Mouse (Mus musculus): ENCODE measurements around the gene Rrp1. TPM values are rescaled to one million over a fixed set of nuclear protein-coding genes. Genes with fewer than 3 reads are reported as not detected.
"Not testable (repeated sequence)": the region's sequence is repeated elsewhere in the genome, so short reads cannot be mapped to it uniquely, and the experiment has no call there.

Rrp1 gene
- polyA plus RNA-seq, 1 experiment from 2014 or later = 402 TPM

DNA sequence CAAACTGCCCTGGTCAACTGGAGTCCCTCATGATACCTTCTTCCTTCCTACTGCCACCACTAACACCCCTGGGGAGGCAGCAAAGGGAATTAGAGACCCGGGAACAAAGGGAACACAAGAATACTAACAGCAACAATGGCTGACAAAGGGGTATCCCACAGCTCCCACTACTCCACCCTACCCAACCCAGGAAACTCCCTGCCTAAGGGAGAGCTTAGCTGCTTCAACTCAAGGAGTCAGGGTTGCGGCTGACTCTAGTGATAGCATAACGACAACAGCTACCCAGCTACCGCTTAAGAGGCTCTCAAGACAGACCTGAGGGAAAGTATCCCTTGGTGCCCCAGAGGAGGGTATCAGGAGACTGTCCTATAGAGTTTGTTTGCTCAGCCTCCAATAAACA is 45.3 kb downstream of the Rrp1 start:
- no peak overlapping the region for H3K4me2 ChIP-seq
- H3K9me3 ChIP-seq = no peaks in the 10 kb centered on the region
- no peak for ATAC-seq (ENCODE audit: low FRiP score, low read depth)
- WGBS = 50% methylated on average over 4 of the region's 4 CpGs
- H3K27me3 ChIP-seq = no peaks in the 10 kb centered on the region
- H3K36me3 ChIP-seq = no peaks in the 10 kb centered on the region
- no peak overlapping the region for H3K4me3 ChIP-seq
- H3K4me1 ChIP-seq (replicated peaks) = no peaks in the 10 kb centered on the region
- H3K9ac ChIP-seq = no peak overlapping the region
- H3K27ac ChIP-seq (replicated peaks) = no peak overlapping the region

DNA sequence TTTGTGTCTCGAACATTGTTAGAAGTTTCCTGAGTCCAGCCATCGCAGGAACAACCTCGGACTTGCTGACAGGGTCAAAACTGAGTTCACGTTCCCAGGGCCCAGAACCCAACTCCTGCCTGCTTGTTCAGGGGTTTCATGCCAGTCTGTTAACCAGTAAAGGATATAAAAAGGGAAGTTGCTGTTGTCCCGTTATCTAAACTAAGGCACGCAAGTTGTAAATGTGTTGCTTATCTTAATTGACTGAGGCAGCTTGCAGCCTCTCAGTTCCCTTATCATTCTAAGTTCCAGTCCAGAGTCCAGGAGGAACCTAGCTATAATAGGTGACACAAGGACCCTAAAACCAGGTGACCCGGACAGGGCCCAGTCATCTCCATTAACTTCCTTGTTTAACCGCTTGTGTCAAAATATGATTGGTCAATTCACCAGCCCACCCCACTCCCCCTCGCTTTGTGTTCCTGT is 46.0 kb downstream of the Rrp1 start:
- Histone ChIP-seq H3K9me3 (no peaks in the 10 kb centered on the region), H3K4me3 (no peak overlapping the region), H3K27me3 (no peaks in the 10 kb centered on the region), H3K4me2 (no peak overlapping the region), H3K27ac (replicated peaks) (no peak overlapping the region), H3K9ac (no peak overlapping the region), H3K4me1 (replicated peaks) (no peaks in the 10 kb centered on the region), H3K36me3 (no peaks in the 10 kb centered on the region)
- ATAC-seq (ENCODE audit: low FRiP score, low read depth) = no peak
- WGBS = 80% methylated on average over 9 of the region's 9 CpGs

DNA sequence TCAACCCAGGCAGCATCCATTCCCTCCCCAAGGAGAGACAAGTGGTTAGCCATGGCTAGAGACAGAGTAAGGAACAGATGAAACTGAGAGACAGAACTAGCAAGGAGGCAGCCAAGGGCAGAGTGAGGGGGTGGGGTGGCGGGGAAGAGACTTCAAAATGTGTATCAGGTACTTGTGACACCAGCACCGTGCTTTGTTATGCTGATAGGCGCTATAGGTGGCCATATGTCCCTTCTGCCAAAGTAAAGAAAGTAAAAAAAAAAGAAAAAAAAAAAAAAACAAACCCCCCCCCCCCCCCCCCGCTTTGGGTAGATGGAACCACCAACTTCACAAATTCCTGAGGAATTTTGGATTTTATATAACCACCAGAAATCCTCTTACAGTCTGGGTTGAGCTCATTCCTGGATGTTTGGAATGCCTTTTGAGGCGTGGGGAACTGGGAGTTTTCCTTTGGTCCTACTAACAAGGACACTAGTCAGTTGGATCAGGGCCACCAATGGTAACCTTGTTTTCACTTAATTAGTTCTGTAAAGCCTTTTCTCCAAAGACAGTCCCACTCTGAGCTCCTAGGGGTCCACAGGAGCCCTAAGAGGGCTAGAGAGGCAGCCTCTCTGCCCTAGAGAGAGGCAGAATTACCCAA is 46.5 kb downstream of the Rrp1 start:
- no peak overlapping the region for H3K9ac ChIP-seq
- no peaks in the 10 kb centered on the region for H3K4me1 ChIP-seq (replicated peaks)
- ATAC-seq (ENCODE audit: low FRiP score, low read depth) = no peak
- H3K4me3 ChIP-seq = no peak overlapping the region
- H3K9me3 ChIP-seq = no peaks in the 10 kb centered on the region
- no peak overlapping the region for H3K27ac ChIP-seq (replicated peaks)
- no peaks in the 10 kb centered on the region for H3K27me3 ChIP-seq
- H3K36me3 ChIP-seq = no peaks in the 10 kb centered on the region
- 51% methylated on average over 5 of the region's 5 CpGs for WGBS
- no peak overlapping the region for H3K4me2 ChIP-seq

DNA sequence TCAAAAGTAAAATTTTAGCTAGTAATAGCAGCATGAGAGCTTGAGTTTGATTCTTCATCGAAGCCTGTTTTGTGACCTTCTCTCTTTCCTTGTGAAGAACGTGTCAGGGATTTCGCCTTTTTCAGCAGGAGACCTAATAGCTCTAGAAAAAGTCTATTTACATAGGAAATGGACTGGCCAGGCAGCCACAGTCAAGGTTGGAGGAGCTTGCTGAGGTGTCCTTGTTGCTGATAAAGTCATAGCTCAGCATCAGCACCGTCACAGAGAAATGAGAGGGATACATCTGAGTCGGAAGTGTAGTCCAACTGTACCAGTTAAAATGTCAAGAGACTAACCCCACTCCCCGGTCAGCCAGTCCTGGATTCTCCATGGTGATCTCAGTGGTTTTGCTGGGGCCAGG is 47.3 kb downstream of the Rrp1 start:
- Histone ChIP-seq H3K27me3 (no peaks in the 10 kb centered on the region), H3K36me3 (no peaks in the 10 kb centered on the region), H3K4me1 (replicated peaks) (no peaks in the 10 kb centered on the region), H3K4me2 (no peak overlapping the region), H3K9ac (no peak overlapping the region), H3K9me3 (no peaks in the 10 kb centered on the region), H3K4me3 (no peak overlapping the region), H3K27ac (replicated peaks) (no peak overlapping the region)
- 84% methylated on average over 6 of the region's 6 CpGs for WGBS
- no peak for ATAC-seq (ENCODE audit: low FRiP score, low read depth)

DNA sequence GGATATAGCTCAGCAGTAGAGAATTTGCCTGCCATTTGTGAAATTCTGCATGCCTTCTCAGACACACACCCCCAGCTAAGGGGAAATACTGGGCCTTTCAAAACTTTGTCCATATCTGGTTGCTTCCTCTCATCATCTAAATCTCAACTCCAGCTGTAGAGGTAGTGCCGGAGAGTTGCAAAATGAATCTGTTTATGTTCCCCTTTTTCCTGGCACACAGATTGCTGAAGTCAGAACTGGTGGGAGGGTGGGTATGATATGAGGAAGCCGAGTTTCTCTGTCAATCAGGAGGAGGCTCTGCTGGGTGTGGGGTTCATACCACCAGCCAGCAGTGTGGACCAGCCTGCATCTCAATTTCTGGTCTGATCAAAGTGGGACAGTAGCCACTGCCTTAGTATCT is 48.7 kb downstream of the Rrp1 start:
- no peak for ATAC-seq (ENCODE audit: low FRiP score, low read depth)

GRCm38 (mm10) chr10:78363366-78363765 is 49.5 kb downstream of the Rrp1 start:
- no peak overlapping the region for H3K9ac ChIP-seq
- 88% methylated on average over 6 of the region's 6 CpGs for whole genome bisulfite sequencing
- H3K4me3 ChIP-seq = no peak overlapping the region
- no peak for ATAC-seq (ENCODE audit: low FRiP score, low read depth)
- no peaks in the 10 kb centered on the region for H3K36me3 ChIP-seq
- no peaks in the 10 kb centered on the region for H3K27me3 ChIP-seq
- H3K9me3 ChIP-seq = no peaks in the 10 kb centered on the region
- H3K4me1 ChIP-seq (replicated peaks) = no peaks in the 10 kb centered on the region
- no peak overlapping the region for H3K27ac ChIP-seq (replicated peaks)
- H3K4me2 ChIP-seq = no peak overlapping the region

More for the DNA sequence above, 48.7 kb downstream of the Rrp1 start:
- 84% methylated on average over 2 of the region's 2 CpGs for WGBS
- Histone ChIP-seq H3K9ac (no peak overlapping the region), H3K9me3 (no peaks in the 10 kb centered on the region), H3K4me2 (no peak overlapping the region), H3K4me1 (replicated peaks) (no peaks in the 10 kb centered on the region), H3K27ac (replicated peaks) (no peak overlapping the region), H3K27me3 (no peaks in the 10 kb centered on the region), H3K4me3 (no peak overlapping the region), H3K36me3 (no peaks in the 10 kb centered on the region)

DNA sequence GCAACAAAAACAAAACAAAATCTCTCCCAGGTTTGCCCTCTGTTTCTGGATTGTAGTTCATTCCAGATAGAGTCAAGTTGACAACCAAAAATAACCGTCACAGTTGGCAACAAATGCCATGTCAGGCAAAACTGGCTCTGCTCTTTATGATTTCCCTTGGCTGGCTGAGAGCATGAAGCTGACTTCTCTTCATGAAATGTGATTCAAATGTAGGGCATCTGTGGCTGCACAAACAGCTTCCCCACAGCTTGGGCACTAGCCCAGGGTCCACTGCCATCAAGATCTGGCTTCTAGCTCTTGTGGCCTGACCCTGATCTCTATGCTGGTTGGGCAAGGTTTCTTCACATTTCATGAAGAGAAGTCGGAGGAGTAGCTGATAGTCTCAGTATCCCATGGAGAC is 50.9 kb downstream of the Rrp1 start:
- Histone ChIP-seq H3K9me3 (no peaks in the 10 kb centered on the region), H3K9ac (no peak overlapping the region), H3K36me3 (no peaks in the 10 kb centered on the region), H3K4me1 (replicated peaks) (no peaks in the 10 kb centered on the region), H3K27ac (replicated peaks) (no peak overlapping the region), H3K27me3 (no peaks in the 10 kb centered on the region), H3K4me3 (no peak overlapping the region), H3K4me2 (no peak overlapping the region)
- WGBS = 82% methylated on average over 2 of the region's 2 CpGs
- ATAC-seq (ENCODE audit: low FRiP score, low read depth) = no peak

DNA sequence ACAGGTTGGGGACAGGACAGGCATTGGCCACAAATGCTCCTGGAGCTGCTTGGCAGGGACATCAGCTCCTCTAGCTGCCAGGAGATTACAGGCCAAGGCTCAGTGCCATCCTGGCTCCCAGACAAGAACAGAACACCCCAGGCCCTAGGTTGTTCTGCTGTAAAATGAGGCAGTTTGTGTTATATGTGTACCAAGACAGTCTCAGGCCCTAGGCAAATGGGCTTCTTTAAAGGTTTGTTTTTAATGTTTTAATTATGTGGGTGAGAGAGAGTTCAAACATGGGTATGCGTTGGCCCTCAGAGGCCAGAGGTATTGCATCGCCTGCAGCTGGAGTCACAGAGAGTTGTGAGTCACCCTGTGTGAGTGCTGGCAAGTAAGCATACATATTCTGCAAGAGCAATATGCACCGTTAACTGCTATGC is 52.5 kb downstream of the Rrp1 start:
- no peak overlapping the region for H3K4me3 ChIP-seq
- WGBS = 69% methylated on average over 3 of the region's 3 CpGs
- H3K4me2 ChIP-seq = no peak overlapping the region
- no peak overlapping the region for H3K27ac ChIP-seq (replicated peaks)
- H3K9ac ChIP-seq = no peak overlapping the region
- H3K9me3 ChIP-seq = no peaks in the 10 kb centered on the region
- no peaks in the 10 kb centered on the region for H3K27me3 ChIP-seq
- H3K36me3 ChIP-seq = no peaks in the 10 kb centered on the region
- H3K4me1 ChIP-seq (replicated peaks) = no peaks in the 10 kb centered on the region
- no peak for ATAC-seq (ENCODE audit: low FRiP score, low read depth)

- not testable (repeated sequence) for H3K36me3 ChIP-seq; H3K4me3 ChIP-seq; H3K4me2 ChIP-seq; H3K27ac ChIP-seq (replicated peaks); H3K9me3 ChIP-seq; ATAC-seq (ENCODE audit: low FRiP score, low read depth); H3K9ac ChIP-seq; H3K27me3 ChIP-seq; H3K4me1 ChIP-seq (replicated peaks)
- WGBS = 89% methylated on average over 3 of the region's 3 CpGs
These were observed 53.8 kb downstream of the Rrp1 start for GRCm38 (mm10) chr10:78358999-78359398.

GRCm38 (mm10) chr10:78358266-78358665 is 54.6 kb downstream of the Rrp1 start:
- WGBS = 87% methylated on average over 4 of the region's 4 CpGs
- Histone ChIP-seq H3K4me2 (no peak overlapping the region), H3K36me3 (no peaks in the 10 kb centered on the region), H3K27ac (replicated peaks) (no peak overlapping the region), H3K4me3 (no peak overlapping the region), H3K4me1 (replicated peaks) (no peaks in the 10 kb centered on the region), H3K9ac (no peak overlapping the region), H3K27me3 (no peaks in the 10 kb centered on the region), H3K9me3 (no peaks in the 10 kb centered on the region)
- ATAC-seq (ENCODE audit: low FRiP score, low read depth) = no peak

GRCm38 (mm10) chr10:78357742-78358141 is 55.1 kb downstream of the Rrp1 start:
- WGBS = 89% methylated on average over 5 of the region's 5 CpGs

GRCm38 (mm10) chr10:78355931-78356593 is 56.8 kb downstream of the Rrp1 start:
- no peaks in the 10 kb centered on the region for H3K9me3 ChIP-seq
- WGBS = 81% methylated on average over 1 of the region's 1 CpGs
- no peaks in the 10 kb centered on the region for H3K27me3 ChIP-seq
- H3K4me3 ChIP-seq = no peak overlapping the region
- H3K9ac ChIP-seq = no peak overlapping the region
- ATAC-seq (ENCODE audit: low FRiP score, low read depth) = no peak
- H3K27ac ChIP-seq (replicated peaks) = no peak overlapping the region
- no peak overlapping the region for H3K4me2 ChIP-seq
- H3K36me3 ChIP-seq = no peaks in the 10 kb centered on the region
- H3K4me1 ChIP-seq (replicated peaks) = peaks cover 11% of the 10 kb centered on the region

More at GRCm38 (mm10) chr10:78357742-78358141, 55.1 kb downstream of the Rrp1 start:
- Histone ChIP-seq H3K9ac (no peak overlapping the region), H3K27ac (replicated peaks) (no peak overlapping the region), H3K4me1 (replicated peaks) (peaks cover 3% of the 10 kb centered on the region), H3K27me3 (no peaks in the 10 kb centered on the region), H3K36me3 (no peaks in the 10 kb centered on the region), H3K9me3 (no peaks in the 10 kb centered on the region), H3K4me3 (no peak overlapping the region), H3K4me2 (no peak overlapping the region)
- ATAC-seq (ENCODE audit: low FRiP score, low read depth) = no peak

All from hindbrain, embryonic 15.5 days (tissue).